Mouse (Mus musculus): ENCODE results near the gene Nup188. TPM values are rescaled to one million over a fixed set of nuclear protein-coding genes. Genes with fewer than 3 reads are reported as not detected.

Nup188 gene
- total RNA-seq, 2 experiments from 2014 or later, result 5.1 to 22.5 TPM

- no peak for ATAC-seq (replicated peaks; ENCODE audit: low FRiP score, poor library complexity, severe bottlenecking)
Measured at GRCm38 (mm10) chr2:30255631-30256395, 30.4 kb upstream of the Nup188 start.

GRCm38 (mm10) chr2:30256616-30257350 lies 29.4 kb upstream of the Nup188 start:
- ATAC-seq (replicated peaks; ENCODE audit: low FRiP score, poor library complexity, severe bottlenecking), result no peak

- ATAC-seq (replicated peaks; ENCODE audit: low FRiP score, poor library complexity, severe bottlenecking), result no peak
Measured at GRCm38 (mm10) chr2:30257699-30258460, 28.3 kb upstream of the Nup188 start.

GRCm38 (mm10) chr2:30258600-30258999 lies 27.6 kb upstream of the Nup188 start:
- no peak for ATAC-seq (replicated peaks; ENCODE audit: low FRiP score, poor library complexity, severe bottlenecking)

GRCm38 (mm10) chr2:30259131-30260064 lies 26.8 kb upstream of the Nup188 start:
- no peak for ATAC-seq (replicated peaks; ENCODE audit: low FRiP score, poor library complexity, severe bottlenecking)

- no peak for ATAC-seq (replicated peaks; ENCODE audit: low FRiP score, poor library complexity, severe bottlenecking)
Measured at GRCm38 (mm10) chr2:30261064-30261736, 25.0 kb upstream of the Nup188 start.

- no peak for ATAC-seq (replicated peaks; ENCODE audit: low FRiP score, poor library complexity, severe bottlenecking)
Measured at GRCm38 (mm10) chr2:30261921-30262839, 24.0 kb upstream of the Nup188 start.

- no peak for ATAC-seq (replicated peaks; ENCODE audit: low FRiP score, poor library complexity, severe bottlenecking)
Measured at GRCm38 (mm10) chr2:30262840-30263441, 23.3 kb upstream of the Nup188 start.

GRCm38 (mm10) chr2:30263811-30264210 lies 22.4 kb upstream of the Nup188 start:
- ATAC-seq (replicated peaks; ENCODE audit: low FRiP score, poor library complexity, severe bottlenecking), result no peak

- no peak for ATAC-seq (replicated peaks; ENCODE audit: low FRiP score, poor library complexity, severe bottlenecking)
Measured at GRCm38 (mm10) chr2:30264671-30265519, 21.3 kb upstream of the Nup188 start.

- ATAC-seq (replicated peaks; ENCODE audit: low FRiP score, poor library complexity, severe bottlenecking), result no peak
Measured at GRCm38 (mm10) chr2:30265767-30266253, 20.4 kb upstream of the Nup188 start, which contains the start of gene Phyhd1. Phyhd1 (plus strand) TSS chr2:30266203.

- no peak for ATAC-seq (replicated peaks; ENCODE audit: low FRiP score, poor library complexity, severe bottlenecking)
Measured at GRCm38 (mm10) chr2:30266392-30266941, 19.7 kb upstream of the Nup188 start.

GRCm38 (mm10) chr2:30267466-30267865 lies 18.7 kb upstream of the Nup188 start:
- no peak for ATAC-seq (replicated peaks; ENCODE audit: low FRiP score, poor library complexity, severe bottlenecking)

- ATAC-seq (replicated peaks; ENCODE audit: low FRiP score, poor library complexity, severe bottlenecking), result no peak
Measured at GRCm38 (mm10) chr2:30268371-30268770, 17.8 kb upstream of the Nup188 start.

GRCm38 (mm10) chr2:30269241-30269990 lies 16.8 kb upstream of the Nup188 start:
- ATAC-seq (replicated peaks; ENCODE audit: low FRiP score, poor library complexity, severe bottlenecking), result no peak
